Mouse (Mus musculus) limb, embryonic 12.5 days (tissue): ENCODE measurements around the gene Ace. TPM values are rescaled to one million over a fixed set of nuclear protein-coding genes. Genes with fewer than 3 reads are reported as not detected.
A peak's percentile ranks its signal among the peaks of the same experiment; 100 is the strongest.

Experiments used
- ATAC-seq: fragments of 200-750 bp; cut with Nextera tagmentation; 2 replicates; pipeline ENCODE4 v1.8.0; 2017; ENCODE audit warnings: low read depth, moderate TSS enrichment; ENCODE audit not compliant: insufficient number of reproducible peaks, insufficient read depth, low FRiP score, low TSS enrichment
- H3K27ac ChIP-seq: fragments of 300-500 bp; sonication (generic); 2 replicates; pipeline ENCODE4 v1.5.1; 2016; ENCODE audit warnings: mild to moderate bottlenecking, moderate library complexity
- H3K27me3 ChIP-seq: fragments of 300-500 bp; sonication (generic); 2 replicates; pipeline ENCODE4 v1.6.1; 2016; ENCODE audit warnings: mild to moderate bottlenecking, moderate library complexity
- H3K36me3 ChIP-seq: fragments of 300-500 bp; sonication (generic); 2 replicates; pipeline ENCODE4 v1.6.1; 2016; ENCODE audit warnings: mild to moderate bottlenecking, moderate library complexity
- H3K4me1 ChIP-seq: fragments of 300-500 bp; sonication (generic); replicated peaks from 2 replicates; pipeline ENCODE4 v1.6.1; 2016
- H3K4me2 ChIP-seq: fragments of 300-500 bp; sonication (generic); 2 replicates; pipeline ENCODE4 v1.6.1; 2016; ENCODE audit warnings: mild to moderate bottlenecking, moderate library complexity
- H3K4me3 ChIP-seq: fragments of 300-500 bp; sonication (generic); replicated peaks from 2 replicates; pipeline ENCODE4 v1.5.1; 2016; ENCODE audit warnings: mild to moderate bottlenecking
- H3K9ac ChIP-seq: fragments of 300-500 bp; sonication (generic); replicated peaks from 2 replicates; pipeline ENCODE4 v1.6.1; 2016; ENCODE audit warnings: mild to moderate bottlenecking, moderate library complexity
- H3K9me3 ChIP-seq: fragments of 300-500 bp; sonication (generic); 2 replicates; pipeline ENCODE4 v1.6.1; 2016; ENCODE audit warnings: mild to moderate bottlenecking, moderate library complexity
- WGBS: fragments of 180-500 bp; shearing (Covaris S2); methylation state at CpG from one replicate; pipeline ENCODE4 v1.1.7; 2016; 5-methylcytosine and 5-hydroxymethylcytosine counted together
- polyA plus RNA-seq: library from polyadenylated mRNA; unstranded; fragments of >200 nt; fragmentation: Nextera tagmentation; extraction: Ambion mirVana; gene quantifications from 2 replicates; pipeline ENCODE4 v1.2.1, GENCODE M21; 2016

The Ace gene
- polyA plus RNA-seq, 1 experiment from 2014 or later: 0.21 TPM

DNA sequence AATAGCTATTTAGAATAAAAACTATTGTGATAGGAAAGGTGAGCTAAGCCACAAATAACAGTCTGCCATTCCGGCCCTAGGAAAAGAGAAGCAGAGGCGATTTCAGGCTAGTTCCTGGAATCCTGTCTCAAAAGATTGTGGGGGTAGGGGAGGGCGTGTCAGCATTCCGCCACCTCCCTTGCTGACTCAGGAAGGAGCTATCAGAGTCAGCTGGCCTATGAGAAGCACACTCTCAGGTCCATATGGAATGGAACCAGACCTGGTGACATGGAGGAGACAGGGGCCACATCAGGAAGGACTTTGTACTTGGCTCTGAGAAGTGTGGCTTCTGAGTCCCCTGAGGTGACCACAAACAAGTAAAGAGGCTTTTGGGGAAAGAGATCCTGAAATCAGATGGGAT is 17.2 kb upstream of the Ace start:
- no peaks in the 10 kb centered on the region for H3K27me3 ChIP-seq
- WGBS: 67% methylated on average over 4 of the region's 4 CpGs
- H3K4me2 ChIP-seq: no peak overlapping the region
- H3K4me3 ChIP-seq: no peak overlapping the region
- H3K9me3 ChIP-seq: no peaks in the 10 kb centered on the region
- ATAC-seq: no peak
- no peak overlapping the region for H3K27ac ChIP-seq
- H3K4me1 ChIP-seq: peaks cover 9% of the 10 kb centered on the region
- H3K36me3 ChIP-seq: no peaks in the 10 kb centered on the region
- H3K9ac ChIP-seq: no peak overlapping the region

DNA sequence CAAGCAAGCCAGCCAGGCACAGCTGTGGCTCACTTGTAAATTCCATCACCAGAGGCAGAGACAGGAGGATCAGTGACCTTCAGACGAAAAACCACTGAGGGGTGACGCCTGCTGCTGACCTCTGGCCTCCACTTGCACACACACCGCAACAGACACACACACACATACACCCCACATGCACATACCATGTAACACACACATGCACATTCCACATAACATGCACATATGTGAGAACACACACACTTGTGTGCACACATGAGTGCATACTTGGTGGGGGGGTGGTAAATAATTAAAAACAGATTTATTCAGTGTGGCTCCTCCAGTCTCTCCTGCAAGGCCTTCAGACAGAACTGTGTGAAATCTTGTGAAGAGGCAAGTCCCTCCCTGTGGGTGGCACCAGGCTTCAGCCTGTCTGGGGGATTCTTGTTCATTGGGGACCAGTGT is 16.1 kb upstream of the Ace start:
- H3K27me3 ChIP-seq: no peaks in the 10 kb centered on the region
- ATAC-seq: no peak; the same call in 1 of the 2 replicates
- H3K4me3 ChIP-seq: no peak overlapping the region
- 25% methylated on average over 3 of the region's 3 CpGs for WGBS
- H3K4me2 ChIP-seq: no peak overlapping the region
- H3K36me3 ChIP-seq: no peaks in the 10 kb centered on the region
- peak overlapping the region; percentile 40; the same call in 1 of the 2 replicates for H3K9ac ChIP-seq
- H3K9me3 ChIP-seq: no peaks in the 10 kb centered on the region
- no peak overlapping the region for H3K27ac ChIP-seq
- H3K4me1 ChIP-seq: peaks cover 9% of the 10 kb centered on the region

DNA sequence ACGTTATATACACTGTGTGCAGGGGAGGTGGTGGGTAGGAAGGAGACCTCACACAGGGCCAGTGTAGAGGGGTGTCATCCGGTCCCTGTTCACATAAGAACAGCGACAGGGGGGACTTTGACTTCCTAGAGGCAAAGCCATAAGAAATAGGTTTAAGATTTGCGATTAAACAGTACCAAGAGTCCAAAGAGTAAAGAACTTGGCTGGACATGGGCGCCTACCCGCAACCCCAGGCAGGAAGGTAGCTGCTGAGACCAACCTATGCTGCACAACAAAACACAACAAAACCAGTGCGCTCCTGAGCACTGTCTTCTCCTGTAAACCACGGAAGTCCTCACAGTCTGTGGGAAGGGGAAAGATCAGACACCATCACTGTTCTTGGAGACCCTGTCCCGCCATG is 15.6 kb upstream of the Ace start:
- Histone ChIP-seq H3K4me2 (no peak overlapping the region), H3K4me3 (no peak overlapping the region), H3K27me3 (no peaks in the 10 kb centered on the region), H3K27ac (no peak overlapping the region), H3K36me3 (no peaks in the 10 kb centered on the region), H3K9ac (no peak overlapping the region), H3K4me1 (peaks cover 9% of the 10 kb centered on the region), H3K9me3 (no peaks in the 10 kb centered on the region)
- ATAC-seq: no peak
- 87% methylated on average over 9 of the region's 9 CpGs for whole genome bisulfite sequencing

DNA sequence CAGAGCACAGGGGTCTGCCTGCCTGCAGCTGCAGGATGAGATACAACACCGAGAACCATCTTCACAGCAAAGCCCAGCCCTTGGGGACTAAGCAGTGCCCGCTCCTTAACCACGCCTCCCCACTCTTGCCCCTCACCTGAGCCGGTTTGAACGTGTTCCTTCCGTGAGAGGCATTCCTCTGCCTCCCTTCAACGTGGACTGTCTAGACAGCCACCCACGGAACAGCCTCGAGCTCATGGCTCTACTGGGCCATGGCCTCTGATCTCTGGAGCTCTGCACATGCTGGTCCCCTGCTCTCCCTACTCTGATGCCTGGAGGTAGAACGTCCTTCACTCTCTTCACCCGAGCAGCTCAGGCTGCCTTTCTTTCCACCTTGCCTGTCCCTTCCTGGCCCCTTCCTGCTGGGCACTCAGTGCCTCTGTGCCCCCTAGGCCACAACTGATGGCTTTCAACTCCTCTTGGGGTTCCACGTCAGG is 14.8 kb upstream of the Ace start, which contains the start of gene Cyb561:
Cyb561 (minus strand) TSS at position 426 of the 476 bp plus-strand sequence.
- no peaks in the 10 kb centered on the region for H3K27me3 ChIP-seq
- peaks cover 9% of the 10 kb centered on the region for H3K4me1 ChIP-seq
- no peaks in the 10 kb centered on the region for H3K36me3 ChIP-seq
- H3K27ac ChIP-seq: no peak within 1 kb of the TSS
- ATAC-seq: no peak
- no peak within 1 kb of the TSS for H3K4me2 ChIP-seq
- H3K9ac ChIP-seq: no peak within 1 kb of the TSS
- no peak within 1 kb of the TSS for H3K4me3 ChIP-seq
- WGBS: 73% methylated on average over 12 of the region's 12 CpGs
- H3K9me3 ChIP-seq: no peaks in the 10 kb centered on the region

DNA sequence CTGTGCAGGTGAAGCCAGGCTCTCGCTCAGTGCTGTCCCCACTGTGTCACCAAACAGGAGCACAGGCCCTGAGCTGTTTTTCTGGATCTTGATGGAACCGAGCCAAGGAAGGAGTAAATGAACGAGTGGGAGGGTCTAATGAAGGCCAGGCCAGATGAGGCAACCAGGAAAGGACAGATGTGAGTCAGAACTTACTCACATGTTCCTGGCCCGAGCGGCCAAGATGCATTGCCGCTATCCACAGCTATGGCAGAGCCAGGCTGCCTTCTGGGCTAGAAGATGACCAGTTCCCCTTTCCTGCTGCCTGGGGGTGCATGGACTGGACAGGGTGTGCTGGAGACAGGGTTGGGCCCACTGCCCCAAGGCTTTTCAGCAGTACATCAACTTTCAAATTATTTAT is 14.3 kb upstream of the Ace start:
- no peak for ATAC-seq
- no peaks in the 10 kb centered on the region for H3K9me3 ChIP-seq
- H3K9ac ChIP-seq: no peak overlapping the region
- WGBS: 71% methylated on average over 6 of the region's 6 CpGs
- peaks cover 9% of the 10 kb centered on the region for H3K4me1 ChIP-seq
- no peaks in the 10 kb centered on the region for H3K36me3 ChIP-seq
- no peak overlapping the region for H3K4me2 ChIP-seq
- no peak overlapping the region for H3K27ac ChIP-seq
- H3K27me3 ChIP-seq: no peaks in the 10 kb centered on the region
- no peak overlapping the region for H3K4me3 ChIP-seq

DNA sequence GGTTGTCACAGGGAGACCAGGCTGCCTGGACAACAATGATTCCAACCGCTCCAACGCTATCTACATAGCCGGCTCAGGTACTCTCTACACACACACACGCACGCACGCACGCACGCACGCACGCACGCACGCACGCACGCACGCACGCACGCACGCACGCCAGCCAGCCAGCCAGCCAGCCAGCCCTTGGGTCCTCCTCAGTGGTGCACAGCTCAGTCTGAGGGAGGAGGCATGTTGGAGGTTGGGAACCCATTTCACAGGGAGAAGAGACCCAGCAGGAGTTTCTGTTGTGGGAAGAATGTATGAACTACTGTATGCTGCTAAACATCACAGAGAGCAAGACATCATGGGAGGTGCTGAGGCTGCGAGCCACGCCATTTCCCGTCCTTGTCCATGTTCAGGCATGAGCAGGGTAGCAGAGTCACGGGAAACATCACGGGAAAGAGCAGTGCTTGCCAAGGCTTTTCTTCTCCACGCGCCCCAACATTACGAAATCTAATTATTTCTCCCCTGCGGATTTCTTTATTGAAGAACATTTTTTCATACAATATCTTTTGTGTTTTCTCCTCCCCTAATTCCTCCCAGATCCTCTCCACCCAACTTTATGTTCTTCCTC is 11.8 kb upstream of the Ace start:
- Histone ChIP-seq H3K9ac (no peak overlapping the region), H3K27ac (no peak overlapping the region), H3K36me3 (no peaks in the 10 kb centered on the region), H3K4me1 (peaks cover 9% of the 10 kb centered on the region), H3K27me3 (no peaks in the 10 kb centered on the region), H3K9me3 (no peaks in the 10 kb centered on the region), H3K4me3 (no peak overlapping the region), H3K4me2 (no peak overlapping the region)
- no peak for ATAC-seq
- 89% methylated on average over 28 of the region's 28 CpGs for WGBS

DNA sequence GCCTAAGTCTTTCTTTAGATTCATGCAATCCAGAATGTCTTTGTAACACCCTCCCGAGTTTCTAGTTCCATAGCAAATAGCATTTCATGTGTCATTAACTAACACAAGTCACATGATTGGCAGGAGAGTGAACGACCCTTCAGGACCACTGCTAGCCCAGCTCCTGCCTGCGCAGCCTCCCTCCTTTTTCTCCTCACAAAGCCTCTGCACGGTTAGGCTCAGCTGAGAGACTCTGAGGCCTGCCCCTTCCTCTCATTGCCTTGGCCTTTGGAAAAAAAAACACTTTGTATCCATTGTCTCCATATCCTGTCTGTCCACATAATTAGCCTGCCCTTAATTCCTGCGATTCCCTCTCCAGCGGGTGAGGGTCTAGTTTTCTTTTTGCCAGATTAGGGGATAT is 10.2 kb upstream of the Ace start:
- H3K9ac ChIP-seq: no peak overlapping the region
- no peaks in the 10 kb centered on the region for H3K4me1 ChIP-seq
- H3K27ac ChIP-seq: no peak overlapping the region
- 69% methylated on average over 6 of the region's 6 CpGs for WGBS
- H3K4me3 ChIP-seq: no peak overlapping the region
- no peaks in the 10 kb centered on the region for H3K9me3 ChIP-seq
- H3K4me2 ChIP-seq: no peak overlapping the region
- no peak for ATAC-seq
- no peaks in the 10 kb centered on the region for H3K27me3 ChIP-seq
- H3K36me3 ChIP-seq: no peaks in the 10 kb centered on the region

DNA sequence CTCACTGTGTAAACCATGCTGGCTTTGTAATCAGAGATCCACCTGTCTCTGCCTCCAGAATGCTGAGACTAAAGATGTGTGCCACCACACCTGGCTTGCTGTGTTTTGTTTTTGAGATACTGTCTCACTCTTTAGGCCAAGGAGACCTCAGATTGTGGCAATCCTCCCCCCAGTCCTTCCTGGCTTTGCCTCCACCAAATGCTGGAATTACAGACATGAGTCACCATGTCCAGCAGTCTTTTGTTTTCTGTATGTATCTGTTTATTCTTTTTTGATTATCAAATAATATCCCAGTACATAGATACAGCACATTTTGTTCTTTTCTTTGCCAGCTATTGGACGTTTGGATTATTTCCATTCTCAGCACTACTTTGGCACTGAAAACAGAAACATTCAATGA is 9.2 kb upstream of the Ace start:
- Histone ChIP-seq H3K36me3 (no peaks in the 10 kb centered on the region), H3K4me1 (no peaks in the 10 kb centered on the region), H3K27me3 (no peaks in the 10 kb centered on the region), H3K9me3 (no peaks in the 10 kb centered on the region), H3K4me2 (no peak overlapping the region), H3K27ac (no peak overlapping the region), H3K9ac (no peak overlapping the region), H3K4me3 (no peak overlapping the region)
- WGBS: 59% methylated on average over 1 of the region's 1 CpGs
- ATAC-seq: no peak

DNA sequence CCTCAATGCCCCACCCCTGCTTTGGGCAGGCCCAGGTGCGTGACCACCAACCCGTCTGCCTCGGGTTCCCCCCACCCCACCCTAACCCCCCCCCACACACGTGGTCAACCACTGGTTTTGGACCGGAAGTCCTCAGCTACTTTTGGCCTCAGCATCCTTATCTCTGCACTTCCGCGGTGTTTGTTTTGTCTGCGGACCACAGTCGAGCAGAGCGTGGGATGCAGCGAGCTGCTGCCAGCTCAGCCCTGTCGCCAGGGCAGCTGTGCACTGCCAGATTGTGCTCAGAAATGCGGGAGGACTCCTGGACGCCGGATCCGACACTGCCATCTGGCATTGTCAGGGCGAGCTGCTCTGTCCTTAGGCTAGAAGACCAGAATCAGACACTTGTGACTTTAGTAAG is 8.4 kb upstream of the Ace start:
- no peak overlapping the region for H3K4me2 ChIP-seq
- 64% methylated on average over 17 of the region's 17 CpGs for WGBS
- no peaks in the 10 kb centered on the region for H3K9me3 ChIP-seq
- H3K9ac ChIP-seq: no peak overlapping the region
- H3K27me3 ChIP-seq: peaks cover 4% of the 10 kb centered on the region; the same call in 1 of the 2 replicates
- no peak overlapping the region for H3K27ac ChIP-seq
- H3K4me1 ChIP-seq: no peaks in the 10 kb centered on the region
- no peak for ATAC-seq
- H3K36me3 ChIP-seq: no peaks in the 10 kb centered on the region
- H3K4me3 ChIP-seq: no peak overlapping the region

DNA sequence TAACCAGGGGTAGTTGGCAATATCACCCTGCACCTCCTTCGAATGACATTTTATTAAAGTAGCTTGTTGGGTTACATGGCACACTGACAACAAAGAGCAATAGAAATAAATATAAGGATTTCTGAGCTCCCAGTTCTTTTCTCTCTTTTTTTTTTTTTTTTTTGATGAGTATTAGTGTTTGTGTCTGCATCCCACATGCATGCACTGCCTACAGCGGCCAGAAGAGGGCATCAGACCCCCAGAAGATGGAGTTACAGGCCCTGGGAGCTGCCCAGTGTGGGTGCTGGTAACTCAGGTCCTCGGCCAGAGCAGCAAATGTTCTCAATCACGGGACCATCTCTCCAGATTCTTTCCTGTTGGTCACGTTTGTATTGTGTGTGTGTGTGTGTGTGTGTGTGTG is 3.1 kb upstream of the Ace start:
- no peak overlapping the region for H3K4me2 ChIP-seq
- ATAC-seq: no peak
- no peak overlapping the region for H3K4me3 ChIP-seq
- WGBS: 65% methylated on average over 5 of the region's 5 CpGs
- H3K27ac ChIP-seq: no peak overlapping the region
- H3K4me1 ChIP-seq: peaks cover 10% of the 10 kb centered on the region
- H3K36me3 ChIP-seq: no peaks in the 10 kb centered on the region
- H3K9ac ChIP-seq: no peak overlapping the region
- H3K27me3 ChIP-seq: peaks cover 47% of the 10 kb centered on the region
- H3K9me3 ChIP-seq: no peaks in the 10 kb centered on the region

DNA sequence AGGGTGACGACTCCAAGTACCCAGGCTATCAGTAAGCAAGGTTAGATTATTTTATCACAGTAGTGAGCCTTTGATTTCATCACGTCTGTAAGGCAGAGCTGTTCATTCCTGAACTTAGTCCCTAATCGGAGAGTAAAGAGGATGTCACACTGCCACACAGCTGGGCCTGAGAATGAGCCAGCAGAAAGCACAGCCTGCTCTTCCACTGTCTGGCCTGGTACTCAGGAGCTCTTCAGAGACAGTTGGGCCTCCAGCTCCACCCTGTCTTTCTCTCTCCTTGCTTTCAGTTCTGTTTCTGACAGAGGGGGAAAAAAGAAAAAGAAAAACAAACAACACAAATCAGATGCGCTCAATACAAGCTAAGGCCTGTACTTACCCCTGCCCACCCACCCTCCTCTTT is 1.5 kb upstream of the Ace start:
- no peak for ATAC-seq
- 68% methylated on average over 4 of the region's 4 CpGs for WGBS
- no peak overlapping the region for H3K4me2 ChIP-seq
- H3K27ac ChIP-seq: no peak overlapping the region
- no peaks in the 10 kb centered on the region for H3K9me3 ChIP-seq
- no peaks in the 10 kb centered on the region for H3K36me3 ChIP-seq
- H3K9ac ChIP-seq: no peak overlapping the region
- peaks cover 61% of the 10 kb centered on the region for H3K27me3 ChIP-seq
- peaks cover 10% of the 10 kb centered on the region for H3K4me1 ChIP-seq
- no peak overlapping the region for H3K4me3 ChIP-seq

DNA sequence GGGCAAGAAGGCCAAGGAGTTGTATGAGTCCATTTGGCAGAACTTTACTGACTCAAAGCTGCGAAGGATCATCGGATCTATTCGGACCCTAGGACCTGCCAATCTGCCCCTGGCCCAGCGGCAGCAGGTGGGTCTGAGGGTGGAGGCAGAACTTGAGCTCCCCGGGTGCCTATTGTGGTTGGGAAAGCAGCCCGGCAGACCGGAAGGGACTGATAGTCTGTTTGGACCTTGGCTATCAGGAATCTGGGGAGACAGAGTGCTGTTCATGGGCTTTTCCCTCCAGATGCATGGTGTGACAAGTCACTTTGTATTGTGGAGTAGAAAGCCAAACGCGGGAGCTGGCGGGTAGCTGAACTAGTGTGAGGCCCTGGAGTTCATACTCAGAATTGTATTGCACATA is 1.2 kb downstream of the Ace start:
- ATAC-seq: no peak
- Histone ChIP-seq H3K36me3 (no peaks in the 10 kb centered on the region), H3K4me2 (peak overlapping the region; percentile 93; the same call in 1 of the 2 replicates), H3K27me3 (peaks cover 68% of the 10 kb centered on the region), H3K9me3 (no peaks in the 10 kb centered on the region), H3K27ac (no peak overlapping the region), H3K4me1 (peaks cover 10% of the 10 kb centered on the region), H3K4me3 (no peak overlapping the region), H3K9ac (no peak overlapping the region)
- WGBS: 52% methylated on average over 10 of the region's 10 CpGs
